ENCODE assay signal across 8 mouse cellular contexts in the genomic region with DNA sequence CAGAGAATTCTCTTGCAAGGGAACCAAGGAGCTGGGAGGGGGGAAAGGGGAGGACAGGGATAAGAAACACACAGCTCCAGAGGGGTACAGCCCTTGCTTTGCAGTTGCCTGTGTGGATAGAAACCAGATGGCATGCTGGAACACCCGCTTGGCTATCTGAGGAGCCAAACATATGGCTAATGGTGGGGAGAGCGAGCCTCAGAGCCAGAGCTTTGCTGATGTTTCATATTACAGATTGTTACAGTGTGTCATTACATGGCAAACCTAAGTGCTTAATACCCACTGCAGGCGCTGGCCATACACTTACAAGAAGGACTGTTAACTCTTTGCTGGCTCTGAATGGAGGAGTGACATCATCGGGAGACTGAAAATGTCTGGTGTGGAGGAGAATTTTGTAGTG.
DNase-seq lines count a peak whose midpoint lies in the region; ATAC-seq lines count a peak whose summit lies in the region.

No protein-coding gene starts in this region.

- no peaks in the 10 kb centered on the region for H3K27me3 ChIP-seq in intestine, embryonic 14.5 days (replicated peaks; ENCODE audit: control insufficient read depth, insufficient read depth, low read length)
- no peaks in the 10 kb centered on the region for H3K27me3 ChIP-seq in midbrain, embryonic 10.5 days (ENCODE audit: low read depth, poor library complexity, severe bottlenecking)

- WGBS in intestine, embryonic 14.5 days: 10% methylated on average over 4 of the region's 4 CpGs
- 31% methylated on average over 4 of the region's 4 CpGs for WGBS in midbrain, embryonic 10.5 days

- peak; percentile 49 for ATAC-seq in frontal cortex, adult (ENCODE audit: low TSS enrichment)
- ATAC-seq in intestine, embryonic 14.5 days (replicated peaks; ENCODE audit: low FRiP score, low TSS enrichment, low read depth): peak; percentile 68

- H3K36me3 ChIP-seq in intestine, embryonic 14.5 days (ENCODE audit: control insufficient read depth, insufficient read depth, low read length): no peaks in the 10 kb centered on the region
- peaks cover 6% of the 10 kb centered on the region; the same call in 1 of the 2 replicates for H3K36me3 ChIP-seq in midbrain, embryonic 10.5 days

- no peak overlapping the region for H3K9ac ChIP-seq in intestine, embryonic 14.5 days (ENCODE audit: low read length)

- H3K9me3 ChIP-seq in intestine, embryonic 14.5 days (ENCODE audit: control insufficient read depth, low read length): no peaks in the 10 kb centered on the region
- H3K9me3 ChIP-seq in midbrain, embryonic 10.5 days (replicated peaks): no peaks in the 10 kb centered on the region

- H3K4me2 ChIP-seq in intestine, embryonic 14.5 days (ENCODE audit: low read length): peak overlapping the region; percentile 38

- no peak overlapping the region for H3K4me3 ChIP-seq in intestine, embryonic 14.5 days (ENCODE audit: low read depth, low read length)
- peak overlapping the region; percentile 30; the same call in 1 of the 2 replicates for H3K4me3 ChIP-seq in midbrain, embryonic 10.5 days

- DNase-seq in frontal cortex, postnatal 14 days (ENCODE audit: low spot score in 2 of 2): no peak
- peak; percentile 41 to 58 for DNase-seq in cerebellum, postnatal 36 days
- peak; percentile 30 for DNase-seq in gastrocnemius, postnatal 14 days
- DNase-seq in intestine, embryonic 14.5 days (ENCODE audit: low spot score): peak; percentile 77
- peak; percentile 58 for DNase-seq in midbrain, embryonic 10.5 days (ENCODE audit: low spot score)
- DNase-seq in right cerebral cortex, postnatal 4 days: peak; percentile 28
- no peak for DNase-seq in thymus, postnatal 0 days (ENCODE audit: low spot score)

- intact Hi-C loops in gastrocnemius, postnatal 14 days (cut with DNase I; ENCODE audit: low total_unique reads): loop anchor here (10.0 kb wide), 1 partner anchor 58 kb away; no protein-coding TSS in a partner anchor

- peak overlapping the region; percentile 87 for H3K27ac ChIP-seq in intestine, embryonic 14.5 days (ENCODE audit: low read depth)
- H3K27ac ChIP-seq in midbrain, embryonic 10.5 days (replicated peaks): peak overlapping the region; percentile 87

- H3K4me1 ChIP-seq in intestine, embryonic 14.5 days (replicated peaks; ENCODE audit: control insufficient read depth, insufficient read depth, low read length): peaks cover 67% of the 10 kb centered on the region
- H3K4me1 ChIP-seq in midbrain, embryonic 10.5 days: peaks cover 84% of the 10 kb centered on the region

Comparison
In these comparisons a context has a peak if more than half of its experiments do, and no peak if none do; other contexts are left out.
1. DNase-seq: peak in cerebellum, postnatal 36 days (2 of 2), gastrocnemius, postnatal 14 days (single experiment), intestine, embryonic 14.5 days (single experiment), midbrain, embryonic 10.5 days (single experiment) and right cerebral cortex, postnatal 4 days (single experiment); none in frontal cortex, postnatal 14 days (0 of 2) and thymus, postnatal 0 days (single experiment).